Mouse (Mus musculus) neural tube, embryonic 11.5 days (tissue): ENCODE measurements around the gene Pef1. TPM values are rescaled to one million over a fixed set of nuclear protein-coding genes. Genes with fewer than 3 reads are reported as not detected.

Experiments
- ATAC-seq: fragments of 200-750 bp; cut with Nextera tagmentation; 2 replicates; pipeline ENCODE4 v1.8.0; 2017; ENCODE audit warnings: moderate number of reproducible peaks, mild to moderate bottlenecking, moderate TSS enrichment, moderate library complexity; ENCODE audit not compliant: insufficient read depth, low FRiP score, low TSS enrichment
- DNase-seq: peaks from one replicate; pipeline ENCODE4 v3.0.0-alpha.2; 2015; ENCODE audit warnings: low spot score
- H3K27ac ChIP-seq: fragments of 300-500 bp; sonication (generic); 2 replicates; pipeline ENCODE4 v1.5.1; 2014; ENCODE audit warnings: low read depth, mild to moderate bottlenecking, low read length
- H3K27me3 ChIP-seq: fragments of 300-500 bp; sonication (generic); 2 replicates; pipeline ENCODE4 v1.6.1; 2014; ENCODE audit warnings: mild to moderate bottlenecking, low read length, mixed read lengths; ENCODE audit not compliant: control insufficient read depth, insufficient read depth
- H3K36me3 ChIP-seq: fragments of 300-500 bp; sonication (generic); 2 replicates; pipeline ENCODE4 v1.6.1; 2014; ENCODE audit warnings: mild to moderate bottlenecking, low read length, moderate library complexity, mixed read lengths; ENCODE audit not compliant: control insufficient read depth, insufficient read depth
- H3K4me1 ChIP-seq: fragments of 300-500 bp; sonication (generic); 2 replicates; pipeline ENCODE4 v1.6.1; 2014; ENCODE audit warnings: low read length, mixed read lengths; ENCODE audit not compliant: control insufficient read depth, insufficient read depth
- H3K4me2 ChIP-seq: fragments of 300-500 bp; sonication (generic); 2 replicates; pipeline ENCODE4 v1.6.1; 2014; ENCODE audit warnings: low read depth, mild to moderate bottlenecking, moderate library complexity
- H3K4me3 ChIP-seq: fragments of 300-500 bp; sonication (generic); 2 replicates; pipeline ENCODE4 v1.5.1; 2014; ENCODE audit warnings: low read depth, low read length
- H3K9ac ChIP-seq: fragments of 300-500 bp; sonication (generic); 2 replicates; pipeline ENCODE4 v1.6.1; 2014; ENCODE audit warnings: mild to moderate bottlenecking, low read length
- H3K9me3 ChIP-seq: fragments of 300-500 bp; sonication (generic); 2 replicates; pipeline ENCODE4 v1.6.1; 2016; ENCODE audit warnings: low read length; ENCODE audit not compliant: control insufficient read depth
- WGBS: fragments of 180-500 bp; shearing (Covaris S2); extraction: QIAGEN DNeasy Blood & Tissue Kit; methylation state at CpG from one replicate; pipeline ENCODE4 v1.1.7; 2014; 5-methylcytosine and 5-hydroxymethylcytosine counted together
- polyA plus RNA-seq: library from polyadenylated mRNA; unstranded; fragments of >200 nt; fragmentation: Nextera tagmentation; extraction: Ambion mirVana; gene quantifications from 2 replicates; pipeline ENCODE4 v1.2.1, GENCODE M21; 2014

The Pef1 gene
- polyA plus RNA-seq, 1 experiment from 2014 or later: 75.0 TPM

DNA sequence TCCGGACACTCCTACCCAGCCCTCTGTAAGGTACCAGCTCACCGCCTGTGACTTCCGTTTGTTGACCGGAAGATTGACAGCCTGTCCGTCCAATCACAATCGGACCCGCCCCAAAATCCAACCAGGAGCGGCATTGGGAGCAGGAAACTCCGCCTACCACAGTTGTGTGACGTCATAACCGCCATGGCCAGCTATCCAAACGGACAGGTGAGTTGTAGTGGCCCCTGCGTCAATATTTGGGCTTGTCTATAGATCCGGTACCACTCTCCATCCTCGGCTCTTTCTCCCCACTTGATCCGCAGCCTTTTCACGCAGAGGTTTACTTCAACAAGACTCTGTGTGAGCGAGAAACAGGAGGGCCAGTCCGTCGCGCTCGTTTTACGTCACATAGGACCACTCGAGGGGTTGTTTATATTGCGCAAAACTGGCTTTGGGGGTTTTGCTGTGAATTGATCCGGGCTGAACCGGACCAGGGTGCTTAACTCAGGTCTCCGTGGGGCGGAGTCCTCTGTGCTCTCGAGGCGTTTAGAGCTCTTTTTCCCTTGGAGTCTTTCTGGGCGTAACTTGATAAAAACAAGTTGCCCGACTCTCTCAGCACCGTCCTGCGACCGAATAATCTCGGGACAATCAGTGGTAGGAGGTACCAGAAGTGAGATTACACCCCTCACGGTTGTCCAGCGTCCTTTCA is 5.2 kb downstream of the Pef1 start:
- H3K9me3 ChIP-seq: no peaks in the 10 kb centered on the region
- DNase-seq (peak; percentile 100), ATAC-seq (peak; percentile 97)
- H3K4me1 ChIP-seq: 0 out of 2 replicates have a peak, but pooled peaks cover 2% of the 10 kb centered on the region
- no peaks in the 10 kb centered on the region for H3K36me3 ChIP-seq
- peak overlapping the region; percentile 19 for H3K9ac ChIP-seq
- peak overlapping the region; percentile 68 for H3K4me2 ChIP-seq
- WGBS: under 1% methylated on average over 39 of the region's 39 CpGs
- H3K27ac ChIP-seq: no peak overlapping the region
- H3K27me3 ChIP-seq: no peaks in the 10 kb centered on the region
- H3K4me3 ChIP-seq: peak overlapping the region; percentile 61

DNA sequence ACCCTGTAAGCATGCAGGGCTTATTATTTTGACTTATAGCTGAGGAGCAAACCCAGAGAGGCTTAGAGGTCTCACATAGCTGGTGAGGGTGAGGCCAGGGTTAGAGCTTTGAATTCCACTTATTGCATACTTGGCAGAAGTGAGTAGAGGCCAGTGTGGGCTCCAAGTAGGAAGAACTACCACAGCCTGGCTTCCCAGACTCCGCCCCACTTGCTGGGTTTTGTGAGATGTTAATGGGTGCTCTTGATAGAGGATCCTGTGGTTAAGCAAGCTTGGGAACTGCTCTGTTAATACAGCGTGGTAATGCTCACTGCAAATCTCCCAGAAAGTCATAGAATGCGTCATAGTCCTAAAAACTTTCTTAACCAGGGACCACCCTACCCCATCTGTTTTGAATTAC is 6.6 kb downstream of the Pef1 start:
- Histone ChIP-seq H3K4me1 (0 out of 2 replicates have a peak, but pooled peaks cover 2% of the 10 kb centered on the region), H3K36me3 (no peaks in the 10 kb centered on the region), H3K4me2 (no peak overlapping the region), H3K9ac (no peak overlapping the region), H3K4me3 (no peak overlapping the region), H3K27me3 (no peaks in the 10 kb centered on the region), H3K9me3 (no peaks in the 10 kb centered on the region), H3K27ac (no peak overlapping the region)
- WGBS: 89% methylated on average over 3 of the region's 3 CpGs
- ATAC-seq (no peak), DNase-seq (no peak)

DNA sequence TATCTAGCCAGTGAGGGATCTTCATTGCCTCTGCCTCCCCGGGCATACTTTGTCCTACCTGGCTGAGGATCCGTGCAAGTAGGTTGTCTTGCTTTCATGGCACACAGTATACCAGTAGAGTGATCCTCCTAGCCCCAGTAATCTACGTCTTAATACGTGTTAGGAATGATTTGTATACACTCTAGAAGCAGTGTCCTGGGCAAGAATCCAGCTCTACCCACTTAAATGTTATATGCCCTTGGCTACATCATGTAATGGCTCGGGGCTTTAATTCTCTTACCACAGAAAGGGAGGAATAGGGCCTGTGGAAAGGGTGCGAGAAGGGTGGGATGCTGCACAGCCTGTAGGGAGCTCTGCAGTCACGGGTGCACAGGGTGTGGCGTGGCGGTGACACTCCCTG is 7.3 kb downstream of the Pef1 start:
- Histone ChIP-seq H3K36me3 (no peaks in the 10 kb centered on the region), H3K27me3 (no peaks in the 10 kb centered on the region), H3K4me2 (no peak overlapping the region), H3K4me3 (no peak overlapping the region), H3K4me1 (0 out of 2 replicates have a peak, but pooled peaks cover 2% of the 10 kb centered on the region), H3K27ac (no peak overlapping the region), H3K9ac (no peak overlapping the region), H3K9me3 (no peaks in the 10 kb centered on the region)
- no peak for DNase-seq
- WGBS: 92% methylated on average over 9 of the region's 9 CpGs
- no peak for ATAC-seq

GRCm38 (mm10) chr4:130110091-130110490 is 7.7 kb downstream of the Pef1 start:
- 92% methylated on average over 7 of the region's 7 CpGs for WGBS
- Histone ChIP-seq H3K4me1 (0 out of 2 replicates have a peak, but pooled peaks cover 2% of the 10 kb centered on the region), H3K27me3 (no peaks in the 10 kb centered on the region)

GRCm38 (mm10) chr4:130112299-130112698 is 9.9 kb downstream of the Pef1 start:
- Histone ChIP-seq H3K36me3 (no peaks in the 10 kb centered on the region), H3K4me3 (no peak overlapping the region), H3K9ac (no peak overlapping the region), H3K27ac (no peak overlapping the region), H3K4me2 (no peak overlapping the region), H3K9me3 (no peaks in the 10 kb centered on the region), H3K27me3 (no peaks in the 10 kb centered on the region), H3K4me1 (0 out of 2 replicates have a peak, but pooled peaks cover 2% of the 10 kb centered on the region)
- no peak for ATAC-seq
- 86% methylated on average over 7 of the region's 7 CpGs for WGBS
- DNase-seq: no peak

More at GRCm38 (mm10) chr4:130110091-130110490, 7.7 kb downstream of the Pef1 start:
- Histone ChIP-seq H3K4me2 (no peak overlapping the region), H3K27ac (no peak overlapping the region), H3K36me3 (no peaks in the 10 kb centered on the region), H3K9ac (no peak overlapping the region), H3K4me3 (no peak overlapping the region), H3K9me3 (no peaks in the 10 kb centered on the region)
- DNase-seq (no peak), ATAC-seq (no peak)

GRCm38 (mm10) chr4:130112732-130113131 is 10.4 kb downstream of the Pef1 start:
- Histone ChIP-seq H3K27me3 (no peaks in the 10 kb centered on the region), H3K4me1 (0 out of 2 replicates have a peak, but pooled peaks cover 2% of the 10 kb centered on the region), H3K36me3 (no peaks in the 10 kb centered on the region), H3K4me2 (no peak overlapping the region), H3K27ac (no peak overlapping the region), H3K9me3 (no peaks in the 10 kb centered on the region), H3K9ac (no peak overlapping the region), H3K4me3 (no peak overlapping the region)
- ATAC-seq: no peak
- 97% methylated on average over 1 of the region's 1 CpGs for WGBS
- DNase-seq: no peak

GRCm38 (mm10) chr4:130120752-130121151 is 18.4 kb downstream of the Pef1 start:
- no peaks in the 10 kb centered on the region for H3K9me3 ChIP-seq
- WGBS: 87% methylated on average over 4 of the region's 4 CpGs
- ATAC-seq (no peak), DNase-seq (no peak)
- no peaks in the 10 kb centered on the region for H3K4me1 ChIP-seq
- peaks cover 6% of the 10 kb centered on the region for H3K36me3 ChIP-seq
- no peak overlapping the region for H3K4me2 ChIP-seq
- H3K9ac ChIP-seq: no peak overlapping the region
- no peak overlapping the region for H3K27ac ChIP-seq
- no peak overlapping the region for H3K4me3 ChIP-seq
- H3K27me3 ChIP-seq: no peaks in the 10 kb centered on the region

DNA sequence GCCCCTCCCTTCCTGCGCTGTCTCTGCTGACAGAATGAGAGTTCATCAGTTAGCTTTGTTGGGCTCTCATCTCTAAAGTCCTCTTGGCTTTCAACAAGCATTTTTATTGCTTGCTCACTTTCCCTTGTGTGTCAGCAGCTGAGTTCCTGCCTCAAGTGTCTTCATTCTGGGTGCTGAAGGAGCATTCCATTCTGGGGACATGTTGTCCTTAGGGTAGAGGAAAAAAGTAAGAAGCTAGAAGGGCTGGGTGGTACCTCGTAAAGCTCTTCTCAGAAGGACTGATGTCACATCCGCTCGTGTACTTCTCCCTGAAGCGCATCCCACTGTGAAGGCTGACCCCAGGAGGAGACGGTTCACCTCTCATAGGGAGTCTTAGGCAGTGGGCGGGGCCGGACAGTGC is 19.2 kb downstream of the Pef1 start:
- H3K4me3 ChIP-seq: no peak overlapping the region

GRCm38 (mm10) chr4:130123020-130123419 is 20.7 kb downstream of the Pef1 start:
- H3K4me1 ChIP-seq: no peaks in the 10 kb centered on the region
- DNase-seq (no peak), ATAC-seq (no peak)
- no peak overlapping the region for H3K9ac ChIP-seq
- H3K4me3 ChIP-seq: no peak overlapping the region
- H3K4me2 ChIP-seq: no peak overlapping the region
- WGBS: 87% methylated on average over 5 of the region's 5 CpGs
- H3K36me3 ChIP-seq: peaks cover 8% of the 10 kb centered on the region
- no peaks in the 10 kb centered on the region for H3K27me3 ChIP-seq
- H3K27ac ChIP-seq: no peak overlapping the region
- H3K9me3 ChIP-seq: no peaks in the 10 kb centered on the region

More for the DNA sequence above, 19.2 kb downstream of the Pef1 start:
- Histone ChIP-seq H3K27me3 (no peaks in the 10 kb centered on the region), H3K4me1 (no peaks in the 10 kb centered on the region), H3K27ac (no peak overlapping the region), H3K36me3 (peaks cover 6% of the 10 kb centered on the region), H3K9me3 (no peaks in the 10 kb centered on the region), H3K9ac (no peak overlapping the region), H3K4me2 (no peak overlapping the region)
- DNase-seq (no peak), ATAC-seq (no peak)
- WGBS: 69% methylated on average over 8 of the region's 8 CpGs
